Mouse (Mus musculus): ENCODE measurements around the gene Ptger1. TPM values are rescaled to one million over a fixed set of nuclear protein-coding genes. Genes with fewer than 3 reads are reported as not detected.

The Ptger1 gene
- polyA plus RNA-seq, 1 experiment = 0.57 TPM

DNA sequence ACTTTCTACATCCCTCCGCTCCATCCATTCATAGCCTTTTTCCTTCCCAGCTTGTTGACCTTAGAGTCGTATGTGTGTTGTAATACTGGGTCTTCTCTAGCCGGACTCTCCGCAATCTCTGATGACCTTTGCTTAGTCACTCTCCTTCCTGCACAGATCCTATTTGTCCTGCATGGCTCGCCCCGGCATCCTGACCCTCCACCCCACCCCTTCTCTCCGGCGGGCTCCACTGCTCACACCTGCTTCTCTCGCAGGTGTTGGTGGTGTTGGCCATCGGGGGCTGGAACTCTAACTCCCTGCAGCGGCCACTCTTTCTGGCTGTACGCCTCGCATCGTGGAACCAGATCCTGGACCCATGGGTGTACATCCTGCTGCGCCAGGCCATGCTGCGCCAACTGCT, 2.5 kb downstream of the Ptger1 start:
- no peak overlapping the region for H3K4me3 ChIP-seq (replicated peaks; ENCODE audit: control insufficient read depth, low read depth, low read length)
- WGBS = 82% methylated on average over 16 of the region's 16 CpGs

DNA sequence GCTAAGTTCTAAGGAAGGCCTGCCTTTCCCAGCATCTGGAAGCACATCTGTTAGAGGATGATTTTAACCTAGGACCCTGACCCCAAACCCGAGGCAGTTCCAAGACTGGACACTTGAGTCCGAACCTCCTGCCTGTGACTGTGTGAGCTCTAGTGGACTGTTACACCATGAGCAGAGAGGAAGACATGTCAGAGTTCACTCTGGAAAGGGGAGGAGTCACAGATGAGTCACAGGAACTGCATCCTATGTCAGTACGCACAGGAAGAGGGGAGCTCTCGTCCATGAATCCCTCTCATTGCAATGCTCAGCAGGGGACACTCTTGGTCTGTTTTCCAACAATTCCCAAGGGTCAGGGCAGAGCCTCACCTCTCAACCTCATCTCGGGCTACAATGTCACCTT, 6.5 kb downstream of the Ptger1 start:
- no peak overlapping the region for H3K27ac ChIP-seq (ENCODE audit: control insufficient read depth, insufficient read depth, low read depth, low read length, poor library complexity)
- 80% methylated on average over 5 of the region's 5 CpGs for WGBS
- H3K4me3 ChIP-seq (replicated peaks; ENCODE audit: control insufficient read depth, low read depth, low read length) = no peak overlapping the region
- no peak for TF ChIP-seq CTCF (IDR thresholded peaks at IDR 0.05; ENCODE audit: control insufficient read depth, insufficient read depth, low read length)
- no peak for TF ChIP-seq POLR2A (IDR thresholded peaks at IDR 0.05; ENCODE audit: borderline replicate concordance, control insufficient read depth, low read depth, low read length)
- H3K4me1 ChIP-seq (ENCODE audit: control insufficient read depth, insufficient read depth, low read length) = no peaks in the 10 kb centered on the region

More for the DNA sequence above, 2.5 kb downstream of the Ptger1 start:
- TF ChIP-seq CTCF (IDR thresholded peaks at IDR 0.05; ENCODE audit: control insufficient read depth, insufficient read depth, low read length) = no peak
- TF ChIP-seq POLR2A (IDR thresholded peaks at IDR 0.05; ENCODE audit: borderline replicate concordance, control insufficient read depth, low read depth, low read length) = no peak
- Histone ChIP-seq H3K4me1 (ENCODE audit: control insufficient read depth, insufficient read depth, low read length) (no peaks in the 10 kb centered on the region), H3K27ac (ENCODE audit: control insufficient read depth, insufficient read depth, low read depth, low read length, poor library complexity) (no peak overlapping the region)

DNA sequence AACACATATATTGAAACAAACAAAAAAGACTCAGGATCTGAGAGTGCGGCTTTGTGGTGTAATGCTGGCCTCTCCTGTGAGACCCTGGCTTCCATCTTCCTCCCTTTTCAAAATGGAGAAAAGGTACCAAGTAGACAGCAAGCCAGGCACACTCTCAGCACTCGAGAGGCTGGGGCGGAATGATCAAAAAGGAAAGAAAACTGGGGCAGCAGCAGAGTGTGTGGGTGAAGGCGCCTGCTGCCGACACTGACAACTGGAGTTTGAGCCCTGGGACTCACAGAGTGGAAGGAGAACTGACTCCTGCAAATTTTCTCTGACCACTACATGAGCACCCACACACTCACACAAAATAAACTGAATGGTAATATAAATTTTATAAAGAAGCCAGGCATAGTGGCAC, 8.0 kb downstream of the Ptger1 start:
- 91% methylated on average over 5 of the region's 5 CpGs for whole genome bisulfite sequencing
- no peak for TF ChIP-seq CTCF (IDR thresholded peaks at IDR 0.05; ENCODE audit: control insufficient read depth, insufficient read depth, low read length)
- no peak for TF ChIP-seq POLR2A (IDR thresholded peaks at IDR 0.05; ENCODE audit: borderline replicate concordance, control insufficient read depth, low read depth, low read length)

DNA sequence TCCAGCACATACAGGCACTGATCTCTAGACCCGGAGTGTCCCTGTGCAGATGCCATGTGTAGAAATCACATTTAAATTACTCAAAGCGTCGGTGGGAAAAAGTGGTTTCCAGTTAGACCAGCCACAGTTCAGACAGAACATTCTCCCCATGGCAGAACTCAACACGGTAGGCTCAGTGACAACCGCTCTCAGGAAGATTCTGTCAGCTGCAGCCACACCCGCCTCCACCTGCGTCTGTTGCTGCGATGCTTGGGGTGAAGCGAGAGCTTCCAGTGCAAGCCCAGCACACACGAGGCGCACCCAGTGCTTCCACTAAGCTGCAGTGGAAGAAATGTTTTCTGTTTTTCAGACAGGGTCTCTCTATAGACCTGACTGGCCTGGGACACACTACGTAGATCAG, 13.4 kb downstream of the Ptger1 start:
- Histone ChIP-seq H3K4me3 (replicated peaks; ENCODE audit: control insufficient read depth, low read depth, low read length) (no peak overlapping the region), H3K4me1 (ENCODE audit: control insufficient read depth, insufficient read depth, low read length) (no peaks in the 10 kb centered on the region), H3K27ac (ENCODE audit: control insufficient read depth, insufficient read depth, low read depth, low read length, poor library complexity) (no peak overlapping the region)
- 88% methylated on average over 12 of the region's 12 CpGs for WGBS
- TF ChIP-seq CTCF (IDR thresholded peaks at IDR 0.05; ENCODE audit: control insufficient read depth, insufficient read depth, low read length) (no peak), POLR2A (IDR thresholded peaks at IDR 0.05; ENCODE audit: borderline replicate concordance, control insufficient read depth, low read depth, low read length) (no peak)

More for the DNA sequence above, 8.0 kb downstream of the Ptger1 start:
- no peak overlapping the region for H3K27ac ChIP-seq (ENCODE audit: control insufficient read depth, insufficient read depth, low read depth, low read length, poor library complexity)
- no peaks in the 10 kb centered on the region for H3K4me1 ChIP-seq (ENCODE audit: control insufficient read depth, insufficient read depth, low read length)
- H3K4me3 ChIP-seq (replicated peaks; ENCODE audit: control insufficient read depth, low read depth, low read length) = no peak overlapping the region

DNA sequence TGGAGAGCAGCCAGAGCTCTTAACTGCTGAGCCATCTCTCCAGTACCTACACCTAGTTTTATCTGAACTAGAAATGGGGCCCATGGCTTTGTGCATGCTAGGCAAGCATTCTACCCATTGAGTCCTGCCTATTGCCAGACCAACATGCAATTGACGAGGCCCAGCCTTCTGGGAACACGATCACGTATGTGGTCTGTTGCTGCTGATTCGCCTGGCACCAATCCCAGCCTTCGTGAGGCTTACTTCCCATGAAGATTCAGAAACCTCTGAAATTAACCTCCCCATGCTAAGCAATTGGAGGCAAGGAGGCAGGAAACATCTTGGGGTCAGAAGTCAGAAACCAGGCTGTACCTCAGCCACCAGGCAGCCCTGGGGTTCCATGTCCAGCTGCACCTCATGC, 14.1 kb downstream of the Ptger1 start:
- 60% methylated on average over 5 of the region's 5 CpGs for WGBS
- no peak for TF ChIP-seq POLR2A (IDR thresholded peaks at IDR 0.05; ENCODE audit: borderline replicate concordance, control insufficient read depth, low read depth, low read length)
- TF ChIP-seq CTCF (IDR thresholded peaks at IDR 0.05; ENCODE audit: control insufficient read depth, insufficient read depth, low read length) = no peak
- no peaks in the 10 kb centered on the region for H3K4me1 ChIP-seq (ENCODE audit: control insufficient read depth, insufficient read depth, low read length)
- no peak overlapping the region for H3K27ac ChIP-seq (ENCODE audit: control insufficient read depth, insufficient read depth, low read depth, low read length, poor library complexity)
- no peak overlapping the region for H3K4me3 ChIP-seq (replicated peaks; ENCODE audit: control insufficient read depth, low read depth, low read length)

DNA sequence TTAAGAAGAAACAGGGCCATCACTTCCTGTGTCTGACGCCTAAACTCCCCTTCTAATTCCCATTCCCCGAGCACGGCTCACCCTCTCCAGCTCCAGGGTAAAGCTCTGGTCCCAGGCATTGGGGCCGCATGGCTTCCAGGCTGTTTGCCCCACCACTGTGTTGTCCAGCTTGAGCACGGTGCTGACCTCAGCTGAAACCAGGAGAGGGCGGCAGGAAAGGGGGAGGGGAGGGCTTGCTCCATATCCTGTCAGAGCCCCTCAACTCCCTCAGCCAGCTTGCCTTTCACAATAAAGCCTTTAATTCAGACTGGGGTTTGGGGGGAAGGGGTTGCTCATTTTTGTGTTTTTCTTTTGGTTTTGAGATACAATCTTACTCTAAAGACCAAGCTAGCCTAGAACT, 14.6 kb downstream of the Ptger1 start:
- H3K4me1 ChIP-seq (ENCODE audit: control insufficient read depth, insufficient read depth, low read length) = no peaks in the 10 kb centered on the region
- no peak overlapping the region for H3K27ac ChIP-seq (ENCODE audit: control insufficient read depth, insufficient read depth, low read depth, low read length, poor library complexity)
- 51% methylated on average over 6 of the region's 6 CpGs for WGBS
- TF ChIP-seq CTCF (IDR thresholded peaks at IDR 0.05; ENCODE audit: control insufficient read depth, insufficient read depth, low read length) = no peak
- TF ChIP-seq POLR2A (IDR thresholded peaks at IDR 0.05; ENCODE audit: borderline replicate concordance, control insufficient read depth, low read depth, low read length) = no peak
- H3K4me3 ChIP-seq (replicated peaks; ENCODE audit: control insufficient read depth, low read depth, low read length) = no peak overlapping the region

DNA sequence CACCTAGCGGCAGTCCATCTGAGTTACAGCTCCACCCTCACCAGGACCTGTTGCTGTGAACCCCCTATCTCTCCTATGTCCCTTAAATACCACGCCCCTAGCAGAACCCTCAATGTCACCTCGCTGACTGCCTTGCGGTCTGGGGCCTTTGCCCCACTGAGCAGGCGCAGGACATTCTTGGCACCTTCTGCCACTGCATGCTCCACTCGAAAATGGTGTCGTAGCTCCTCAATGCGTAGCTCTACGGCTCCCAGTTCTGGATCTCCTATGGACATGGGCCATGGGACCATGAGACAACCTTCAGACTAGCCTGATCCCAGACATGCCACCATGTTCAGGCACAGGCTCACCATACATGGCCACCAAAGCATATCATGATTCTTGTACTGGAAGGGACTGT, 18.0 kb downstream of the Ptger1 start:
- WGBS = 93% methylated on average over 9 of the region's 9 CpGs
- TF ChIP-seq POLR2A (IDR thresholded peaks at IDR 0.05; ENCODE audit: borderline replicate concordance, control insufficient read depth, low read depth, low read length) = no peak
- TF ChIP-seq CTCF (IDR thresholded peaks at IDR 0.05; ENCODE audit: control insufficient read depth, insufficient read depth, low read length) = no peak
- Histone ChIP-seq H3K27ac (ENCODE audit: control insufficient read depth, insufficient read depth, low read depth, low read length, poor library complexity) (no peak overlapping the region), H3K4me3 (replicated peaks; ENCODE audit: control insufficient read depth, low read depth, low read length) (no peak overlapping the region), H3K4me1 (ENCODE audit: control insufficient read depth, insufficient read depth, low read length) (no peaks in the 10 kb centered on the region)

DNA sequence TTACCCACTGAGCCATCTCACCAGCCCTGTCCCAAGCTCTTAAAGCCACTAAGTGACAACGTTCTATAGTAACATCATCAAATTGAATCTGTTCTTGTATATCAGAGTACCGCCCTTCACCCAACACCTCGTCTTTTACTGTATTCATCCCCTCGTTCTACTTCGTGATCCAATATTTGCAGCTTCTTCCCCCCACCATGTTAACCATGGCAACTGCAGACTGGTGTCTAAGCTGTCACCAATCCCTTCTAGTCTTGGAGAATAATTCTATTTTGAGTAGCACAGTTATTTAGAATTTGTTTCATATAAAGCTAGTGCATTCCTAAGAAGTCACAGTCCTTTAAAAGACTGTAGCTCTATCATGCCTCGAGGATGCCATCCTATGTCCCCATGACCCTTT, 22.8 kb downstream of the Ptger1 start:
- Histone ChIP-seq H3K4me1 (ENCODE audit: control insufficient read depth, insufficient read depth, low read length) (peaks cover 2% of the 10 kb centered on the region; the same call in 1 of the 2 replicates), H3K4me3 (replicated peaks; ENCODE audit: control insufficient read depth, low read depth, low read length) (no peak overlapping the region), H3K27ac (ENCODE audit: control insufficient read depth, insufficient read depth, low read depth, low read length, poor library complexity) (no peak overlapping the region)
- TF ChIP-seq CTCF (IDR thresholded peaks at IDR 0.05; ENCODE audit: control insufficient read depth, insufficient read depth, low read length) = no peak
- WGBS = 87% methylated on average over 6 of the region's 6 CpGs

DNA sequence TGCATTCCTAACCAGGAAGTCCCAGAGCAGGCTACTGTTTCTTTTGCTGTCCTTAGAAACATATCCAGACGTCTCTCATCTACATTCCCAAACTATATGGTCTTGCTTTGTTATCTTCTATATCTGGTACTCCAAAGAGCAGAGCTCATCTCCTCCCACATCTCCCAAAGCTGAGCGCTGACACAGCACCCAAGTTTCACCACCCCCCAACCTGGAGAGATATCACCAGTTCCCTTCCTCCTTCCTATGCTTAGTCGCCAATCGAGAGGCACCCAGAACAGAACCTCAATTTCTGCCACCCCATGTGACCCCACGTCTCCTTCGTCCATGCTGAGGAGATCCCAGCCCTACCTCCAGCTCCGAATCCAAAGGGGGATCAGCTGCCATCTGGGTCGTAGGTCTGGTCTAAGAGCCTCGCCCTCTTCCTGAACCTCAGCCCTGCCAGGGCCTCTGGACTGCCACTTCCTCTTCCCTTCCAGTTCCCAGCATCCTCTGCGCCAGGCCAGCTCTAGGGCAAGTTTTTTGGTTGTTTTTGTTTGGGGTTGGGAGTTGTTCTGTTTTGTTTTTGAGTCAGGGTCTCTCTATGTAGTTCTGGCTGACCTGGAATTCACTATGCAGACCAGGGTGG, 27.2 kb downstream of the Ptger1 start:
- Histone ChIP-seq H3K4me1 (ENCODE audit: control insufficient read depth, insufficient read depth, low read length) (peaks cover 16% of the 10 kb centered on the region), H3K4me3 (replicated peaks; ENCODE audit: control insufficient read depth, low read depth, low read length) (peak overlapping the region; percentile 69), H3K27ac (ENCODE audit: control insufficient read depth, insufficient read depth, low read depth, low read length, poor library complexity) (peak overlapping the region; percentile 73; the same call in 1 of the 2 replicates)
- WGBS = 11% methylated on average over 10 of the region's 10 CpGs
- TF ChIP-seq CTCF (IDR thresholded peaks at IDR 0.05; ENCODE audit: control insufficient read depth, insufficient read depth, low read length) (no peak), POLR2A (IDR thresholded peaks at IDR 0.05; ENCODE audit: borderline replicate concordance, control insufficient read depth, low read depth, low read length) (no peak)

Data from bone marrow, adult 2 months (tissue).